Mouse (Mus musculus): Measurements from ENCODE around the gene Hexa. TPM values are rescaled to one million over a fixed set of nuclear protein-coding genes. Genes with fewer than 3 reads are reported as not detected.

Gene Hexa
- polyA plus RNA-seq, 1 experiment, result 993 TPM

DNA sequence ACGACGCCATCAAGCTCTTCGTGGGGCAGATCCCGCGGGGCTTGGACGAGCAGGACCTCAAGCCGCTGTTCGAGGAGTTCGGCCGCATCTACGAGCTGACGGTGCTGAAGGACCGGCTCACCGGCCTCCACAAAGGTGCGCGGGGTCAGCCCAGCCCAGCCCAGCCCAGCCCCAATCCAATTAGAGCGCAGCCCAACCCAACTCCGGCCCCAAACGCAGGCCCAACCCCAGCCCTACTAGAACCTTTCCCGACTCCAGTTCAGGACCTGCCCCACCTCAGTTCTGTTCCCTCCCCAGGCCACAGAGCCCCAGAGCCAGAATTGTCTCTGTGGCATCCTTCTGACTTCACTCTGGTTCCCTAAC is 39.1 kb downstream of the Hexa start:
- Histone ChIP-seq H3K4me3 (ENCODE audit: insufficient read depth, low read length) (peak overlapping the region; percentile 15; the same call in 1 of the 2 replicates), H3K27ac (ENCODE audit: insufficient read depth, low read depth, low read length) (no peak overlapping the region)
- TF ChIP-seq POLR2A (IDR thresholded peaks at IDR 0.05; ENCODE audit: borderline replicate concordance, low read depth, low read length) (no peak), CTCF (IDR thresholded peaks at IDR 0.05; ENCODE audit: low read depth, low read length) (no peak)

DNA sequence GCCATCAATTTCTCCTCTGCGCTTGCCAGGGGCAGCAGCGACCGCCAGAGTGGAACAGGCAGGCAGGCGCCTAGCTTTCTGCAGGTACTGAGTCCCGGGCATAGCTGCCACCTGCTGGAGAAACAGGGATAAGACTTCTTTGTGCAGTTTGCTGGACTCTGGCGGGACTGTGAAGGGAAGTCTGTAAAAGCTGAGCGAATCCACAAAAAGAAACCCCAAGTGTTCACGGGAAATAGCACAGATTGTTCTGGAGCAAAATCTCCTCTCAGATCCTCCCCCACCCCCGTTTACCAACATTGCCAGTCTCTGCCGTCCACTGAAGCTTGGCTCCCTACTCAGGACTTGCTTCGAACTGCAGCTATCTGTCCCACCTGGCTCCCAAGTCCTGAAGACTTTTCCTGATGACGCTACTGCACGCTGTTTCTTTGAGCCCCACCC is 45.5 kb downstream of the Hexa start:
- peak overlapping the region; percentile 53 for H3K4me3 ChIP-seq (ENCODE audit: insufficient read depth, low read length)
- peaks cover 3% of the 10 kb centered on the region for H3K4me1 ChIP-seq (ENCODE audit: control insufficient read depth, insufficient read depth, low read length)
- H3K27ac ChIP-seq (ENCODE audit: insufficient read depth, low read depth, low read length), result no peak overlapping the region
- TF ChIP-seq POLR2A (IDR thresholded peaks at IDR 0.05; ENCODE audit: borderline replicate concordance, low read depth, low read length), result no peak
- TF ChIP-seq CTCF (IDR thresholded peaks at IDR 0.05; ENCODE audit: low read depth, low read length), result peak; percentile 60

More for the DNA sequence above, 39.1 kb downstream of the Hexa start:
- no peaks in the 10 kb centered on the region for H3K4me1 ChIP-seq (ENCODE audit: control insufficient read depth, insufficient read depth, low read length)

DNA sequence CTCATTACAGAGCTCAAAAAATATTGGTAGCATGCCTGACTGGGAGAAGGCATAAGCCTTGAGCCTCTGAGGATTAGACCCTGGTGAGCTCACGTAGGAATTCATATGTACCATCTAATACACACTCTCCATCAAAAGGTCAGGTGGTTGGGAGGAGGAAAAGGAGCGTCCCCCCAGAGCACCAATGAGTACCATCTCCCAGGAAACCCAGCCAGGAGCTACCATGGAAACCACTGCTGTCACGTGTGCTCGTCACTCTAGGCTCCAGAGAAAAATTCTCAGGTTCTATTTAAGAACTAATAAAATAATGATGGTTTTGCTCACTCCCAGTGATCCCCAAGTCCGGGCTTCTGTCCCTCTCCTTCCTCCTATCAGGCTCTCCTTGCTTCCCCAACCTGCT is 48.9 kb downstream of the Hexa start:
- H3K27ac ChIP-seq (ENCODE audit: insufficient read depth, low read depth, low read length), result no peak overlapping the region

DNA sequence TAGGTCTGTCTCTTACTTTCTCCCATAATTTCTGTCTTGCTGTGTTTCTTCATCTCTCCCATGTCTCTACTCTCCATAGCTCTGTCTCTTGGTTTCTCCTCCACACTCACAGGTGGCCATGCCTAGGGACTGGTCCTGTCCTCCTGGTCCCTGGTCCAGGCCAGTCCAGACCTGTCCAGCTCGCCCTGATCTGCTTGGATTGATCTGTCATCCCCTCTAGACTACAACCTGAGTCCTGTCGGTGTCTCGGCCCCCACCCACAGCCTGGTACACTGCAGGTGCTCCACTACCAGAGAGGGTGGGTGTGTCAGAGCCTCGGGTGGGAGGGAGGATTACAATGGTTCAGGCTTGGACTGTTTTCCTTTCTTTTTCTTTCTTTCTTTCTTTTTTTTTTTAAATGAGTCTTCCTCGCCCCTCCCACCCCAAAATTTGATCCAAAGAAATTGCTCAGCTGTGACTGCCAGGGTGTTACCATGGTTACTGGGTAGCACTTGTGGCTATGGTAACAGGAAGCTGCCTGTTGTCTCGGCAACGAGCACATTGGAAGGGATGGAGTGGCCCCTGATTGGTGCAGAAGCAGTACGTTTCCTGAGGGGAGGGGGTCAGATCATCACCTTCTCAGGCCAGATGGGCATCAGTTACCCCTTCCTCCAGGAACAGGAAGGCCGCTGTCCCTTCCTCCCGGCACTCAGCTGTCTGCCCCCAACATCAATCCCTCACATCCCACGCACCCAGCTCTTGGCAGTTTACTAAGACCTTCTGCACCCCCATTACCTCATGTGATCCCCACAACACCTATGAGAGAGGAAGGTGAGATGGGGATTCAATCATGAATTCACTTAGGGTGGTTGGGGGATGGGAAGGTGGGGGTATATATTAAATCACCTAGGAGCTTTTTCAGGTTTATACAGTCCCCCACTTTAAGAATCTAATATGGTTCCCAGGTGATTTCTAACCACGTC is 49.7 kb downstream of the Hexa start:
- no peak overlapping the region for H3K27ac ChIP-seq (ENCODE audit: insufficient read depth, low read depth, low read length)
- H3K4me1 ChIP-seq (ENCODE audit: control insufficient read depth, insufficient read depth, low read length), result peaks cover 21% of the 10 kb centered on the region
- TF ChIP-seq CTCF (IDR thresholded peaks at IDR 0.05; ENCODE audit: low read depth, low read length) (no peak), POLR2A (IDR thresholded peaks at IDR 0.05; ENCODE audit: borderline replicate concordance, low read depth, low read length) (no peak)
- no peak overlapping the region for H3K4me3 ChIP-seq (ENCODE audit: insufficient read depth, low read length)

More for the DNA sequence above, 48.9 kb downstream of the Hexa start:
- peaks cover 21% of the 10 kb centered on the region for H3K4me1 ChIP-seq (ENCODE audit: control insufficient read depth, insufficient read depth, low read length)
- no peak for TF ChIP-seq CTCF (IDR thresholded peaks at IDR 0.05; ENCODE audit: low read depth, low read length)
- TF ChIP-seq POLR2A (IDR thresholded peaks at IDR 0.05; ENCODE audit: borderline replicate concordance, low read depth, low read length), result no peak
- H3K4me3 ChIP-seq (ENCODE audit: insufficient read depth, low read length), result no peak overlapping the region

DNA sequence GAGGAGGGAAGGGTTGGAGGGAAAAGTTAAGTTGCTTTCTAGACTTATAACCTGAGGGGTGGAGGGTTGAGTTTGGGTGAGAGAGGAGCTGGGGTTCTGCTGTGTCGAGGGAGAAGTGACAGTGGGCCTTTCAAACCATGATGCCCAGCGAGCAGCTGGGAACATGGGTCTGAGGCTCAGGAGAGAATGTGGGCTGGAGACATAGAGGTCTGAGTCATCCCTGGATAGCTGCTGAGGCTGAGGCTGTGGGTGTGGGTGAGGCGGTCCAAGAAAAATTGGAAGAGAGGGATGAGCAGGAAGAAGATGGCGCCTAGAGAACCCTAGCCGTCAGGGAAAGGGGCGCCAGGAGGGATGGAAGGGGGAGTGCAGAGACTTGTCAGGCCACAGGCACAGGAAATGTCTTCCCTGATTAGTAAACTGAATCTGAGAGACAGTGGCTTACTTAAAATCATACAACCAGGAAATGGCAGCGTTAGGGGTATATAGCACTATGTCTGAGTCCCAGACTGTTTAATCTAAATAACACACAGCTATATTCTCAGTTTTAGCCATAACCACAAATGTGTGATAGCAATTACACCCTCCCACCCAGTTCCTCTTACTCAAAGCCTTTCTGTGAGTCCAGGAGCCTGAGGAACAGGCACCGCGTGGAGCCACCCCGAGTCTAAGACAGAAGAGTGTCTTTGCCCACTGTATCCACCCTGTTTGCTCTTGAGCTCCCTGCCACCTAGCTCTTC is 50.5 kb downstream of the Hexa start:
- no peak overlapping the region for H3K4me3 ChIP-seq (ENCODE audit: insufficient read depth, low read length)
- H3K4me1 ChIP-seq (ENCODE audit: control insufficient read depth, insufficient read depth, low read length), result peaks cover 21% of the 10 kb centered on the region
- H3K27ac ChIP-seq (ENCODE audit: insufficient read depth, low read depth, low read length), result no peak overlapping the region
- TF ChIP-seq CTCF (IDR thresholded peaks at IDR 0.05; ENCODE audit: low read depth, low read length) (no peak), POLR2A (IDR thresholded peaks at IDR 0.05; ENCODE audit: borderline replicate concordance, low read depth, low read length) (no peak)

DNA sequence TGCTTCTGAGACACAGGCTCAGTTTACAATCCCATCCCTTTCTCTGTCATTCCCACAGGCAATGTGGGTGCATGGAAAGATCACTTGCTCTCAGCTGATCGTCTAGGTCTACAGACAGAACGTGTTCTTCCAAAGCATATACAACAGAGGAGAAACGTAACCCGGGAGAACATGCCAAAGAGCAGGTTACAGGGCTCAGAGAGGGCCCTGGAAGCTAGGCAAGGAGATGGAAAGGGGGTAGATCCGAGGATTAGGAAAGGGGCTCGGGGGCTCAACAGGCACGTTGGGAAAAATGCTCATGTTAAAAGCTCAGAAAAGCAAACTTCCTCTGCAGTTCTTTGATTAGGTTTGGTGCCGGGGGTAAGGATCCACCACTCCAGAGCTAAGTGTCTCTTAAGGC is 62.3 kb downstream of the Hexa start:
- Histone ChIP-seq H3K27ac (ENCODE audit: insufficient read depth, low read depth, low read length) (no peak overlapping the region), H3K4me1 (ENCODE audit: control insufficient read depth, insufficient read depth, low read length) (peaks cover 7% of the 10 kb centered on the region), H3K4me3 (ENCODE audit: insufficient read depth, low read length) (no peak overlapping the region)
- TF ChIP-seq CTCF (IDR thresholded peaks at IDR 0.05; ENCODE audit: low read depth, low read length), result no peak
- TF ChIP-seq POLR2A (IDR thresholded peaks at IDR 0.05; ENCODE audit: borderline replicate concordance, low read depth, low read length), result no peak

DNA sequence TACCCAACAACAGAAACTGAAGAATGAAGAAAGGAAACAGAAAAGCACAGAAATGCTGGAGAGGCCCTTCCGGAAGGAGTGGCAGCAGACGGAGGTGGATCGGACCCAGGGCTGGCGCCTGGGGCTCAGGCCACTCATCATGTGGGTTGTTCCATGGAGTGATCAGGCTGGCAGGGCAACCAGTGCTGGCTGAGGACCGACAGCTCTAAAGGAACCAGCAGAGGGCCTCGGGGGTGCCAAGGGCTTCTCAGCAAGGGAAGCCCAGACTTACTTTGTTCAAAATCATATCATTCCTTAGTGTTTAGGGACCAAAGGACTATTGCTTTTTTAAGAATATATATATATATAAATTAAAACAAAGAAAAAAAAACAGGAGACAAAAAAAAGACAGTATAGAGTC is 66.6 kb downstream of the Hexa start:
- H3K4me1 ChIP-seq (ENCODE audit: control insufficient read depth, insufficient read depth, low read length), result no peaks in the 10 kb centered on the region
- TF ChIP-seq CTCF (IDR thresholded peaks at IDR 0.05; ENCODE audit: low read depth, low read length) (no peak), POLR2A (IDR thresholded peaks at IDR 0.05; ENCODE audit: borderline replicate concordance, low read depth, low read length) (no peak)
- no peak overlapping the region for H3K27ac ChIP-seq (ENCODE audit: insufficient read depth, low read depth, low read length)
- H3K4me3 ChIP-seq (ENCODE audit: insufficient read depth, low read length), result no peak overlapping the region

DNA sequence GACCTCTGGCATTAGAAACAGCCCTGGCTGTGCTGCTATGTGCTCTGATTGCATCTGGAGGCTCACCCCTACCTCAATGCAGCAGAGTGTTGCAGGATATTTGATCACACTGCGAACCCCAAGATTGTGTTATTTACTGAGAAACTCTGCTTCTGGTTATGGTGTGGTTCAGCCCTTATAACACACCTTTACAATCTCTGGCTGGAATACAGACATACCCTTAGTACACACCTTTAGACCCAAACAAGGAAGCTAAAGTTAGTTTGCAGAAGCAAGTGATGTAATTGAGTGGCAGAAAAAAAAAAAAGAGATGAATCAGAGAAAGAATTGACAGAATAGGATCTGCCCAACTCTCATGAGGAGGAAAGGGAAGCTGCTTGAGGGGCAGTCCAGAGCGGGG is 71.6 kb downstream of the Hexa start:
- TF ChIP-seq POLR2A (IDR thresholded peaks at IDR 0.05; ENCODE audit: borderline replicate concordance, low read depth, low read length) (no peak), CTCF (IDR thresholded peaks at IDR 0.05; ENCODE audit: low read depth, low read length) (no peak)
- Histone ChIP-seq H3K4me1 (ENCODE audit: control insufficient read depth, insufficient read depth, low read length) (0 out of 2 replicates have a peak, but pooled peaks cover 2% of the 10 kb centered on the region), H3K27ac (ENCODE audit: insufficient read depth, low read depth, low read length) (no peak overlapping the region), H3K4me3 (ENCODE audit: insufficient read depth, low read length) (no peak overlapping the region)

Other genes starting within 250 kb of the Hexa start
- 17.0 and 19.6 TPM in 2 replicates for gene Adpgk, start 248.0 kb upstream of the Hexa start, polyA plus RNA-seq (2012; ENCODE audit: insufficient read depth, insufficient read length, missing spikeins)
- 5.7 and 5.9 TPM in 2 replicates for gene Bbs4, start 186.0 kb upstream of the Hexa start, polyA plus RNA-seq (2012; ENCODE audit: insufficient read depth, insufficient read length, missing spikeins)
- 53.4 and 55.1 TPM in 2 replicates for gene Arih1, start 52.9 kb upstream of the Hexa start, polyA plus RNA-seq (2012; ENCODE audit: insufficient read depth, insufficient read length, missing spikeins)
- gene Tmem202, start 307 bp downstream of the Hexa start, polyA plus RNA-seq (2012; ENCODE audit: insufficient read depth, insufficient read length, missing spikeins), result 1.3 and 1.6 TPM in 2 replicates
- not detected in 2 replicates for gene Celf6, start 38.4 kb downstream of the Hexa start, polyA plus RNA-seq (2012; ENCODE audit: insufficient read depth, insufficient read length, missing spikeins)
- 32.3 and 37.4 TPM in 2 replicates for gene Parp6, start 77.7 kb downstream of the Hexa start, polyA plus RNA-seq (2012; ENCODE audit: insufficient read depth, insufficient read length, missing spikeins)
- 1,076 and 1,171 TPM in 2 replicates for gene Pkm, start 116.8 kb downstream of the Hexa start, polyA plus RNA-seq (2012; ENCODE audit: insufficient read depth, insufficient read length, missing spikeins)
- not detected in 2 replicates for gene Gramd2, start 140.6 kb downstream of the Hexa start, polyA plus RNA-seq (2012; ENCODE audit: insufficient read depth, insufficient read length, missing spikeins)
- gene Senp8, start 211.2 kb downstream of the Hexa start, polyA plus RNA-seq (2012; ENCODE audit: insufficient read depth, insufficient read length, missing spikeins), result 6.4 and 7.9 TPM in 2 replicates
- 10.2 and 13.1 TPM in 2 replicates for gene Myo9a, start 211.4 kb downstream of the Hexa start, polyA plus RNA-seq (2012; ENCODE audit: insufficient read depth, insufficient read length, missing spikeins)

Data from bone marrow macrophage, adult 2 months (primary cell).